Mouse (Mus musculus) neural tube, embryonic 10.5 days (tissue): ENCODE data around the gene Gm826.

Experiments
- DNase-seq: peaks from one replicate; pipeline ENCODE4 v3.0.0-alpha.2; 2017; ENCODE audit warnings: low spot score; ENCODE audit errors: extremely low spot score

The Gm826 gene

DNA sequence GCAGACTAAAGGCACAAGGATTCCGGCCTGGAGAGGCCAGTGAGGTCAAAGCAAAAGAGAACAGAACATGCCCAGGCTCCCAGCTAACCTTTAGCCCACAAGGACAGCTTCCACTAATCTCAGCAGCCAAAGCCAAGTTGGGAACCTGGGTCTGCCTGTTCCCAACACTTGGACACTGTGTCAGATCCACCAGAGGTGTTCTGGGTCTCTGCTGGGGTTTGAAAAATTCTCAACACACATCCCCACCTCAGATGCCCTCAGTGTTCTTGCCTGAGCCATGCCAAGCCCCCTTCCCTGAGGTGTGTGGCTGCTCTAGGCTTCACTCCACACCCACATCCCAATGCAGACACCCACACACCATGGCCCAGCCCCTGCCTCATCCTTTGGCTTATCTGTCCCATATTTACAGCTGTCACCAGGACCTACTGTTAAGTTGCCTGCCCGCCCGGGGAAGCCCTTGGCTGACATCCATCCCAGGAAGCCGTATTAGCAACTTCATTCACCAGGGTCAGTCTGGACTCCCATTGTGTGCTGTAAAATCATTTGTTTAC lies at the start of gene Gm826:
Gene Gm826 (minus strand): TSS at position 52 of the 551 bp plus-strand sequence.
- no peak for DNase-seq

DNA sequence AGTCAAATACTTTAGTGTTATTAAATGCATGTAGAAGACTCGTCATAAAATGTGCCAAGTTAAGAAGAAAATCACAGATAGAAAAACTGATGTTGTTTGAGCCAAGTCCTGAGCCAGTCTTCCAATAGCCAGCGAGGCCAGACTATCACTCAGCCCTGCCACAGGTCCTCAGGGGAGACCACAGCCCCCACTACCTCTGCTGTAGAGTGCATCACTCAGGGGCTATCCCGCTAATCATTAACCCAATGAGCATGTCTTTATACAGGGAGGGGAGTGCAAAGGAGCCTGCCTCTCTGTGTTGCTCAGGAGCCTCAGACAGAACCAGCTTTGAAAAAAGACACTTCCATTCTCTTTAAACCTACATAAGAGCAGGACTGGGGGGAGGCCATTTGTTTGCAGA lies 49.5 kb upstream of the Gm826 start:
- DNase-seq = no peak

DNA sequence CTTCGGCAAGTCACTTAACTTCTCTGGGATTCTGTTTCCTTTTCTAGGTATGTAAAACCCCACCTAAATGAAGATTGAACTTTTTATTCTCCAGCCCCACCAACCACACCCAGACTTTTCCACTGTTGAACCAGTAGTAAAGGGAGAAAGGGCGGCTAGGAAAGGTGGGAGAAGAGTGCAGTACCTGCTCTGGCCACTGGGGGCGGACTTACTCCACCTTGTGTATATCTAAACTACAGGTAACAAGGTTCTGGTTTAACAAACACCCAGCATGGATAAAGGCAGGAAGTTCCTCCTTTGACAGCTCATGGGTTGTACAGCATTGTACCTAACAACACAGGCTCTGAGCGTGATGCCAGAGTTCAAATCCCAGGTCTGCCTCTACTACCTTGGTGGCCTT lies 44.3 kb upstream of the Gm826 start:
- peak; percentile 54 for DNase-seq

DNA sequence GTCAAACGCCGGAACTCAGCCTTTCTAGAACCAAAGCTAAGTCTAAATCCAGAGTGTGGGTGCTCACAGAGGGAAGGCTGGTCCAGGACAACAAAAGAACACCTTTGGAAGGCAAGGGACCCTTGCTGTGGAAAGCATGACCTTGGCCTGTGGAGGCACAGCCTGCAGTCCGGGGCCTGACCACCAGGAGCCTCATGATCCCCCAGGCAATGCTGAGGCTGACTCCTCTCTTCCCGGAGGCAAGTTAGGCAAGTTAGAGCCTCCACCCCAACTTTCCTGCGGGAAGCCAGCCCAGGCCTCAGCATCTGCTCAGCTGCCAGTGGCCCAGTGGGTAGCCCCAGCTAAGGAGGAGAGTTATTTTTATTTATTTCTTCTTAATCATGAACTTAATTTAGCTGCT lies 42.3 kb upstream of the Gm826 start:
- DNase-seq = no peak

DNA sequence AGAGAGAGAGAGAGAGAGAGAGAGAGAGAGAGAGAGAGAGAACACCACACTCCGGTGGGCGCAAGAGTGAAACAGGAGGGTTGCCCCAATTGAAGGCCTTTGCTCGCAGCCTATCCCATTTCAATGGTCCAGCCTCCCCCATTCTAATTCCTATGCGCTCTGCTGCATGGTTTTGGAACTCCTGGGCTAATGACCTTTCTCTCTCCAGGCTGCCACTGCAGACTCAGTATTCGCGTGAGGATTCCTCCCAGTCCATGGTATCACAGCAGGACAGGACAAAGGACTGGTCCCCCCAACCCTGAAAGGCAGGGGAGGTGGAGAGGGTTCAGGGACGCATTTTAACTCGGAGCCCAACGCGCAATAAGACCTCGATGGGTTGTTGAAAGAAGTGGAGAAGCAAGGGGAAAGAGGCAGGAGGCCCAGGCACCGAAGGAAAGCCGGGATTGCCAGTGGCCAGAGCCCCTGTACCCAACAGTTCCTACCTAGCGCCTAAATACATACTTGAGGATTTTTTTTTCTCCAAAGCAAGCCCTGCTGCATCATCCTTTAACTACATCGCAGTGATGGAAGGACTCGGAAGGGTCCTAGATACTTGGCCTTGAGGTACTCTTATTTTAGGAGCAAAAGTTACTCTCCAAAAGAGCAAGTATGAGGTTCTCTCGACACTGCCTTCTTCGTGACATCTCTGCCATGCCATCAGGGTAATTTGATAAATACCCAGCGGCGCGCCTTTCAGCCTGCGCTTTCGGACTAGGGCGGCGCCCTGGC lies 35.9 kb upstream of the Gm826 start:
- peak; percentile 52 for DNase-seq

- DNase-seq = peak; percentile 63
Measured at GRCm38 (mm10) chr2:160368422-160369357, 34.7 kb upstream of the Gm826 start.

GRCm38 (mm10) chr2:160367448-160368208 lies 33.7 kb upstream of the Gm826 start:
- peak; percentile 98 for DNase-seq

DNA sequence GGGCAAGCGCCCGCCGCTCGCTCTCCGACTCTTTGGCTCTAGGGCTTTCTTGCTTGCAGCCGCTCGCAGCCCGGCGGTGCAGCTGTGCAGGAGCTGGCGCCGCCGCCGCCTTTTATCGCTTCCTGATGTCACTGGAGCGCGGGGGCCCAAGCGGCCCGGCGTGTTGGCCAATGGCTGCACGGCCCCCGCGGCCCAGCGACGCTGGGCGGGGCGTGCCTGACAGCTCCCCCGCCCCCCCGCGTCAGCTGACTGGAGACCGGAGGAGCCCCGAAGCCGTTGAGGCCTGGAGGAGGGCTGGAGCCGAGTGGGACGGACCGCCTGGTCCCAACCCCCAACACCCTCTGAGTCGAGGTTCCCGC lies 33.0 kb upstream of the Gm826 start, which contains the start of gene Mafb:
Gene Mafb (minus strand): TSS at position 86 of the 359 bp plus-strand sequence.
- DNase-seq = peak; percentile 90

DNA sequence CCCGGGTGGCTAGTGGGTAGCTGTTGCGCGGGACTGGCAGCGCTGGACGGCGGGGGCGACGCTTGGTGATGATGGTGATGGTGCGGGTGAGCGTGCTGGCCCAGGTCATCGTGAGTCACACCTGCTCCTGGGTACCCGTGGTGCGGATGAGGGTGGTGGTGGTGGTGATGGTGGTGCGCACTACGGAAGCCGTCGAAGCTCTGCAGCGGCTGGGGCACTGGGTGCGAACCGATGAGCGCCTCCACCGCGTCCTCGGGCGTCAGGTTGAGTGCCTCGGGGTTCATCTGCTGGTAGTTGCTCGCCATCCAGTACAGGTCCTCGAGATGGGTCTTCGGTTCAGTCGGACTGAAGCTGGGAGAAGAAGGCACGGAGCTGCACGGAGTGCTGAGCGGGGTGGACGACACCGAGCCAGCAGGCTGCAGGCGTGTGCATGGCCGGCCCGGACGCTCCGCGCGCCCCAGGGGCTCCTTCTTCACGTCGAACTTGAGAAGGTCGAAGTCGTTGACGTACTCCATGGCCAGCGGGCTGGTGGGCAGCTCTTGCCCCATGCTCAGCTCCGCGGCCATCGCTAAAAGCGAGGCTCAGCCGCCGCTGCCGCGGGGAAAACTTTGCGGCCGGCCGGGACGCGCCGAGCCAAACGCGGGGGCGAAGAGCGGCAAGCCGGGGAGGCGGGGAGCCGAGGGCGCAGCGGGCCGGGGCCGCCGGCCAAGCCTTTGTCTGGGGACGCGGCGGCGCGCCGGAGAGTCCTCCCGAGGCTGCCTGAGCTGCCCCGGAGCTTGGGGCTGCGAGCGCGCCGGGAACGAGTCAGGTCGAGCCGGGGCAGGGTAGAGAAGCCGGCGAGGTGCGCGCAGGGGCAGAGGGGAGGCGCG lies 32.4 kb upstream of the Gm826 start:
- no peak for DNase-seq

- peak; percentile 73 for DNase-seq
Measured at GRCm38 (mm10) chr2:160365107-160365911, 31.3 kb upstream of the Gm826 start.

GRCm38 (mm10) chr2:160364666-160365065 lies 30.7 kb upstream of the Gm826 start:
- DNase-seq = no peak

DNA sequence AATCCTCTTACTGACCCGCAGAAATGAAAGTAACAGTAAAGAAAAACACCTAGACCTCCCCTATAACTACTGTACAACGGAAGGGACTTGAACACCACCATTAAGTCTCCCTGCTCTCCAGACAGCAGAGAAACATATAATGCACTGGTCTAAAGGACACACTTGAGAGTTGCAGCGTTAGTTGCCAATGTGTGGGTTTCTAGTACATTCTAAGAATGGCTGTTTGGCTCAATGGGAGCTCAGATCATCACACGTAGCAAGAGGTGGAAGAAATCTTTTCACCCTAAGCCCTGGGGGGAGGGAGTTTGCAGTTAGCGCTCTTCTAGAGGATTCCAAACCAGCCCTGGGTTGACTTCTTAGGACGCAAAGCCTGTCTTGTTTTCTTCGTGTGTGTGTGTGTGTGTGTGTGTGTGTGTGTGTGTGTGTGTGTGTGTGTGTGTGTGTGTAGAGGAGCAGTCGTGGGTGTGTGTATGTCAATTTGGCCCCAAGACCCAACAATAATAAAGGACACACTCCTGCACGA lies 30.2 kb upstream of the Gm826 start:
- no peak for DNase-seq

GRCm38 (mm10) chr2:160363201-160363600 lies 29.2 kb upstream of the Gm826 start:
- DNase-seq = no peak

GRCm38 (mm10) chr2:160361442-160362121 lies 27.6 kb upstream of the Gm826 start:
- no peak for DNase-seq

DNA sequence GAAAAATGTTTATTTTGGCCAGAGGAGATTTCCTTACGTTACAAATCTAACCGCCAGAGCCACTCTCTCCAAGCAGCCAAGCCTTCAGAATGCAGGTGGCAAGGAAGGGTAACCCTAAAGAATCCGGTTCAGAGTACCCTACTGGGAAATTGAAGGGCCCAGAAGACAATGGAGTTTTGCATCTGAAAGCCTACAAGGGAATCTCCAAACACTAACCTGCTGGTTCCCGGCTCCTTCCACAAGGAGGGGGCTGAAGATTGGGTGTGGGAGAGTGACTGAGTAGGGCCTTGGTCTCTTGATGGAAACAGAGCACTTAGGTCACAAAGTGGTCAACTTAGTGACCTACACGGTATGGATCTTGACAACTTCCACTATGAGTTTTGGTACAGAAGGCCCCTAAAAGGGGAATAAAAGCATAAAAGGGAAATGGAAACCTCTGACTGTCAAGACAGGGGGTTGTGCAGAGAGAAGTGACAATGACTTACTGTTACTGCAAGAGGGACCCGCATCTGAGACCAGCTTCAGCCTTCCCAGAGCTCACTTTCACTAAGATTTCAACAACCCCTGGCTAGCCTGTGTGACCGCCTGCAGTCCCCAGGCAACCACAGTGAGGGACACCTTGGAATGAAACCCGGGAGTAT lies 26.4 kb upstream of the Gm826 start:
- DNase-seq = no peak

GRCm38 (mm10) chr2:160358896-160359295 lies 24.9 kb upstream of the Gm826 start:
- DNase-seq = no peak

DNA sequence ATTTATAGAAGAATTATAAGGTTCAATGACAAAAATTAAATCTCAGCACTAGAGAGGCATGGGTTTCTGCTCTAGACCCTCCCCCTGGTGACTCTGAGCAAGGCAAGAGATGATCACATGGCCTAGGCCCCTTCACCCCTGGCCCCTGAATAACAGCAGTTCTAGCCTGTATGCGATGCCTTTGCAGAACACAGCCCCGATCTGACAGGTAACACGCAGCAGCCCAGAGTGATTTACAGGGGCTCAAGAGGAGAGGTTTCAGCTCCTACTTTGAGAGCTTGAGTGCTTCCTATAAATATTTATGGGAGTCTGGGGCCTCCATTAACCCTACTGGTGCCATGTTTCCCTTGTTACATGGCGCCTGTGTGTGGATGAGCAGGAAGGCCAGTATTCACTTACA lies 23.5 kb upstream of the Gm826 start:
- DNase-seq = no peak

DNA sequence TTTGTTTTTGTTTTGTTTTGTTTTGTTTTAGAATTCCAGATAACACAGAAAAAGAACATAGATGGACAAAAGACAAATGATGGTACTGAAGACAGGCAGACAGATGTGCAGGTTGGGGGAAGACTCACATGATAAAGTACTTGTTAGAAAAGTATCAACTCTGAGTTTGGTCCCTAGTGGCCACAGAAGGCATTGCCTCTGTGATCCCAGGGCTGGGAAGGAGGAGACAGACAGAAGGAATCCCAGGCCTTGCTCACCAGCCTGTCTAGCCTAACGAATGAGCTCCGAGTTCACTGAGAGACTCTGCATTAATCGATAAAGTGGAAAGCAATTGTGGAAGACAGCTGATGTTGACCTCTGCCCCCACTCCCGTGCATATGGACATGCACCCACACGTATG lies 22.2 kb upstream of the Gm826 start:
- peak; percentile 41 for DNase-seq
